Mouse (Mus musculus): Measurements from ENCODE around the gene Grip1. TPM values are rescaled to one million over a fixed set of nuclear protein-coding genes. Genes with fewer than 3 reads are reported as not detected.
A peak's percentile ranks its signal among the peaks of the same experiment; 100 is the strongest.

Gene Grip1
- total RNA-seq, 4 experiments from 2014 or later: not detected

GRCm38 (mm10) chr10:119458991-119459390 lies 5.4 kb downstream of the Grip1 start:
- DNase-seq (ENCODE audit: low spot score in 2 of 2): no peak

- no peak for DNase-seq (ENCODE audit: low spot score in 2 of 2)
These were observed 9.7 kb downstream of the Grip1 start for GRCm38 (mm10) chr10:119463345-119463744.

GRCm38 (mm10) chr10:119463793-119464192 lies 10.2 kb downstream of the Grip1 start:
- DNase-seq (ENCODE audit: low spot score in 2 of 2): no peak

- no peak for DNase-seq (ENCODE audit: low spot score in 2 of 2)
These were observed 14.3 kb downstream of the Grip1 start for GRCm38 (mm10) chr10:119467976-119468375.

GRCm38 (mm10) chr10:119470096-119470495 lies 16.5 kb downstream of the Grip1 start:
- no peak for DNase-seq (ENCODE audit: low spot score in 2 of 2)

- DNase-seq (ENCODE audit: low spot score in 2 of 2): no peak
These were observed 21.5 kb downstream of the Grip1 start for GRCm38 (mm10) chr10:119475166-119475565.

- no peak for DNase-seq (ENCODE audit: low spot score in 2 of 2)
These were observed 24.0 kb downstream of the Grip1 start for GRCm38 (mm10) chr10:119477661-119478060.

GRCm38 (mm10) chr10:119483068-119483705 lies 29.6 kb downstream of the Grip1 start:
- DNase-seq (ENCODE audit: low spot score in 2 of 2): no peak

GRCm38 (mm10) chr10:119483766-119484165 lies 30.1 kb downstream of the Grip1 start:
- DNase-seq (ENCODE audit: low spot score in 2 of 2): no peak

GRCm38 (mm10) chr10:119486936-119487335 lies 33.3 kb downstream of the Grip1 start:
- DNase-seq (ENCODE audit: low spot score in 2 of 2): no peak

- DNase-seq (ENCODE audit: low spot score in 2 of 2): no peak
These were observed 37.2 kb downstream of the Grip1 start for GRCm38 (mm10) chr10:119490831-119491230.

- DNase-seq (ENCODE audit: low spot score in 2 of 2): no peak
These were observed 41.7 kb downstream of the Grip1 start for GRCm38 (mm10) chr10:119495317-119495716.

- DNase-seq (ENCODE audit: low spot score in 2 of 2): peak in 1 of 2 experiments; percentile 17
These were observed 42.6 kb downstream of the Grip1 start for GRCm38 (mm10) chr10:119496221-119496620.

- DNase-seq (ENCODE audit: low spot score in 2 of 2): no peak
These were observed 68.1 kb downstream of the Grip1 start for GRCm38 (mm10) chr10:119521686-119522085.

GRCm38 (mm10) chr10:119525730-119526129 lies 72.1 kb downstream of the Grip1 start:
- no peak for DNase-seq (ENCODE audit: low spot score in 2 of 2)

GRCm38 (mm10) chr10:119534852-119535251 lies 81.2 kb downstream of the Grip1 start:
- no peak for DNase-seq (ENCODE audit: low spot score in 2 of 2)

GRCm38 (mm10) chr10:119541655-119542054 lies 88.0 kb downstream of the Grip1 start:
- DNase-seq (ENCODE audit: low spot score in 2 of 2): no peak

- DNase-seq (ENCODE audit: low spot score in 2 of 2): no peak
These were observed 90.1 kb downstream of the Grip1 start for GRCm38 (mm10) chr10:119543771-119544170.

- no peak for DNase-seq (ENCODE audit: low spot score in 2 of 2)
These were observed 91.1 kb downstream of the Grip1 start for GRCm38 (mm10) chr10:119544743-119545142.

GRCm38 (mm10) chr10:119547875-119548274 lies 94.2 kb downstream of the Grip1 start:
- no peak for DNase-seq (ENCODE audit: low spot score in 2 of 2)

GRCm38 (mm10) chr10:119548774-119549173 lies 95.1 kb downstream of the Grip1 start:
- DNase-seq (ENCODE audit: low spot score in 2 of 2): no peak

GRCm38 (mm10) chr10:119550630-119551029 lies 97.0 kb downstream of the Grip1 start:
- no peak for DNase-seq (ENCODE audit: low spot score in 2 of 2)

GRCm38 (mm10) chr10:119556346-119556745 lies 102.7 kb downstream of the Grip1 start:
- no peak for DNase-seq (ENCODE audit: low spot score in 2 of 2)

GRCm38 (mm10) chr10:119558432-119558831 lies 104.8 kb downstream of the Grip1 start:
- DNase-seq (ENCODE audit: low spot score in 2 of 2): no peak
